ENCODE assay signal across 27 mouse cellular contexts in genomic region chr17:53865260-53865955, GRCm38 (mm10). TPM values are rescaled to one million over a fixed set of nuclear protein-coding genes. Genes with fewer than 3 reads are reported as not detected.
DNase-seq lines count a peak whose midpoint lies in the region; ATAC-seq lines count a peak whose summit lies in the region.
"Had no signal": no experiment of that assay in that cellular context is flagged by ENCODE, and none has a peak within 500 bp of the region (broad histone marks: within the 10 kb centered on the region; RNA-seq: fewer than 3 reads in every experiment).

No protein-coding gene starts in this region.

- H3K27me3 ChIP-seq in intestine, embryonic 15.5 days (replicated peaks), result no peaks in the 10 kb centered on the region
- no peaks in the 10 kb centered on the region for H3K27me3 ChIP-seq in intestine, embryonic 16.5 days (replicated peaks; ENCODE audit: control insufficient read depth, insufficient read depth, low read length)
- no peaks in the 10 kb centered on the region for H3K27me3 ChIP-seq in stomach, embryonic 14.5 days (ENCODE audit: control insufficient read depth, insufficient read depth, low read length)
- H3K27me3 ChIP-seq in stomach, embryonic 16.5 days (ENCODE audit: control insufficient read depth, insufficient read depth, low read length), result no peaks in the 10 kb centered on the region
- H3K27me3 ChIP-seq: embryonic facial prominence, embryonic 12.5 days; forebrain, embryonic 13.5 days; forebrain, embryonic 15.5 days had no signal

- intact Hi-C loops in heart, postnatal 10 days (cut with DNase I), result no loop called here

- no peak overlapping the region for H3K9ac ChIP-seq in intestine, embryonic 15.5 days
- H3K9ac ChIP-seq in intestine, embryonic 16.5 days (ENCODE audit: low read depth, low read length), result no peak overlapping the region
- H3K9ac ChIP-seq in stomach, embryonic 14.5 days (replicated peaks; ENCODE audit: low read depth, low read length), result no peak overlapping the region
- no peak overlapping the region for H3K9ac ChIP-seq in stomach, embryonic 16.5 days (ENCODE audit: low read length)
- H3K9ac ChIP-seq: embryonic facial prominence, embryonic 12.5 days; forebrain, embryonic 13.5 days; forebrain, embryonic 15.5 days had no signal

- WGBS in intestine, embryonic 15.5 days, result 65% methylated on average over 6 of the region's 6 CpGs
- 58% methylated on average over 6 of the region's 6 CpGs for WGBS in intestine, embryonic 16.5 days
- WGBS in stomach, embryonic 14.5 days, result 72% methylated on average over 6 of the region's 6 CpGs
- WGBS in stomach, embryonic 16.5 days, result 72% methylated on average over 6 of the region's 6 CpGs

- no peak overlapping the region for H3K4me3 ChIP-seq in intestine, embryonic 15.5 days (replicated peaks)
- no peak overlapping the region for H3K4me3 ChIP-seq in intestine, embryonic 16.5 days (ENCODE audit: low read length)
- H3K4me3 ChIP-seq in stomach, embryonic 14.5 days (ENCODE audit: low read depth, low read length), result no peak overlapping the region
- no peak overlapping the region for H3K4me3 ChIP-seq in stomach, embryonic 16.5 days (replicated peaks; ENCODE audit: low read length)
- H3K4me3 ChIP-seq: embryonic facial prominence, embryonic 10.5 days; embryonic facial prominence, embryonic 12.5 days; forebrain, embryonic 13.5 days; forebrain, embryonic 15.5 days had no signal

- peak; percentile 73 for ATAC-seq in intestine, embryonic 15.5 days
- ATAC-seq in intestine, embryonic 16.5 days, result peak; percentile 81
- ATAC-seq in stomach, embryonic 14.5 days (ENCODE audit: insufficient number of reproducible peaks, insufficient read depth, low FRiP score, low read depth), result 0 out of 2 replicates have a peak, but pooled peaks have one; percentile 28
- peak; percentile 44; the same call in 1 of the 2 replicates for ATAC-seq in stomach, embryonic 16.5 days (ENCODE audit: insufficient read depth, low FRiP score)
- ATAC-seq: forebrain, embryonic 13.5 days; forebrain, embryonic 15.5 days had no signal

- no peak overlapping the region for H3K27ac ChIP-seq in intestine, embryonic 15.5 days
- no peak overlapping the region for H3K27ac ChIP-seq in intestine, embryonic 16.5 days (ENCODE audit: low read length)
- no peak overlapping the region for H3K27ac ChIP-seq in stomach, embryonic 14.5 days (ENCODE audit: low read length)
- peak overlapping the region; percentile 7; the same call in 1 of the 2 replicates for H3K27ac ChIP-seq in stomach, embryonic 16.5 days (ENCODE audit: low read length)
- H3K27ac ChIP-seq: embryonic facial prominence, embryonic 10.5 days; embryonic facial prominence, embryonic 12.5 days; forebrain, embryonic 13.5 days; forebrain, embryonic 15.5 days had no signal

- no peaks in the 10 kb centered on the region for H3K4me1 ChIP-seq in intestine, embryonic 15.5 days (replicated peaks)
- no peaks in the 10 kb centered on the region for H3K4me1 ChIP-seq in intestine, embryonic 16.5 days (ENCODE audit: control insufficient read depth, insufficient read depth, low read length)
- no peaks in the 10 kb centered on the region for H3K4me1 ChIP-seq in stomach, embryonic 14.5 days (ENCODE audit: control insufficient read depth, insufficient read depth, low read length)
- H3K4me1 ChIP-seq in stomach, embryonic 16.5 days (ENCODE audit: control insufficient read depth, insufficient read depth, low read length), result no peaks in the 10 kb centered on the region
- H3K4me1 ChIP-seq: embryonic facial prominence, embryonic 10.5 days; embryonic facial prominence, embryonic 12.5 days; forebrain, embryonic 13.5 days; forebrain, embryonic 15.5 days had no signal

- no peaks in the 10 kb centered on the region for H3K36me3 ChIP-seq in intestine, embryonic 15.5 days
- no peaks in the 10 kb centered on the region for H3K36me3 ChIP-seq in intestine, embryonic 16.5 days (ENCODE audit: control insufficient read depth, insufficient read depth, low read length)
- no peaks in the 10 kb centered on the region for H3K36me3 ChIP-seq in stomach, embryonic 14.5 days (ENCODE audit: control insufficient read depth, insufficient read depth, low read length)
- no peaks in the 10 kb centered on the region for H3K36me3 ChIP-seq in stomach, embryonic 16.5 days (ENCODE audit: control insufficient read depth, insufficient read depth, low read length)
- H3K36me3 ChIP-seq: embryonic facial prominence, embryonic 10.5 days; embryonic facial prominence, embryonic 12.5 days; forebrain, embryonic 15.5 days had no signal

- DNase-seq in right cerebral cortex, postnatal 25 days, result no peak
- DNase-seq in layer of hippocampus, postnatal 36 days, result no peak
- DNase-seq in heart, postnatal 10 days, result no peak
- DNase-seq in cerebellum, adult 18-20 months, result no peak
- DNase-seq: adrenal gland, adult 2 months; adrenal gland, postnatal 10 days; adrenal gland, postnatal 25 days; cerebellum, adult 11 months; cerebellum, adult 2 months; cerebellum, adult 9-10 months; cerebellum, postnatal 10 days; cerebellum, postnatal 25 days had no signal

- no peaks in the 10 kb centered on the region for H3K9me3 ChIP-seq in intestine, embryonic 15.5 days
- H3K9me3 ChIP-seq in intestine, embryonic 16.5 days (ENCODE audit: control insufficient read depth, low read length), result no peaks in the 10 kb centered on the region
- no peaks in the 10 kb centered on the region for H3K9me3 ChIP-seq in stomach, embryonic 14.5 days (ENCODE audit: control insufficient read depth, low read depth, low read length)
- H3K9me3 ChIP-seq in stomach, embryonic 16.5 days (replicated peaks; ENCODE audit: control insufficient read depth, low read length), result no peaks in the 10 kb centered on the region
- H3K9me3 ChIP-seq: embryonic facial prominence, embryonic 10.5 days; embryonic facial prominence, embryonic 12.5 days; forebrain, embryonic 13.5 days; forebrain, embryonic 15.5 days had no signal

- H3K4me2 ChIP-seq in intestine, embryonic 15.5 days (replicated peaks), result no peak overlapping the region
- no peak overlapping the region for H3K4me2 ChIP-seq in intestine, embryonic 16.5 days (ENCODE audit: low read depth, low read length)
- no peak overlapping the region for H3K4me2 ChIP-seq in stomach, embryonic 14.5 days (replicated peaks; ENCODE audit: low read depth, low read length)
- H3K4me2 ChIP-seq in stomach, embryonic 16.5 days (ENCODE audit: low read depth, low read length), result no peak overlapping the region
- H3K4me2 ChIP-seq: embryonic facial prominence, embryonic 12.5 days; forebrain, embryonic 13.5 days; forebrain, embryonic 15.5 days had no signal

RNA-seq across cellular contexts. Expression of gene Sult1c2, which starts 19.3 kb away (rescaled TPM):
- 0.24 and 0.29 TPM in 2 replicates for polyA plus RNA-seq in intestine, embryonic 15.5 days (2015; fragmentation: Nextera tagmentation; extraction: Ambion mirVana)
- polyA plus RNA-seq in intestine, embryonic 16.5 days (2015; fragmentation: Nextera tagmentation; extraction: Ambion mirVana), result 0.16 and 0.33 TPM in 2 replicates
- 0.22 TPM in 1 of 2 replicates, not detected in the other for polyA plus RNA-seq in stomach, embryonic 14.5 days (2014; fragmentation: Nextera tagmentation; extraction: Ambion mirVana)
- polyA plus RNA-seq in stomach, embryonic 16.5 days (2015; fragmentation: Nextera tagmentation; extraction: Ambion mirVana), result 5.7 and 9.1 TPM in 2 replicates
- not detected for total RNA-seq in layer of hippocampus, postnatal 36 days (2021)
- not detected for total RNA-seq in heart, postnatal 10 days (2021)
- total RNA-seq: ES-E14, MEL had no signal
- polyA plus RNA-seq: adrenal gland, adult 2 months; brain, embryonic 14.5 days; C2C12; cerebellum, adult 2 months; cortical plate, adult 2 months; embryonic facial prominence, embryonic 10.5 days; embryonic facial prominence, embryonic 12.5 days; embryonic facial prominence, embryonic 14.5 days; forebrain, embryonic 11.5 days; forebrain, embryonic 13.5 days; forebrain, embryonic 15.5 days had no signal

Comparison
In these comparisons a context has a peak if more than half of its experiments do, and no peak if none do; other contexts are left out.
1. ATAC-seq: peak in every context shown above with its lines; median percentile 81 in intestine, embryonic 16.5 days; 73 in intestine, embryonic 15.5 days; 44 in stomach, embryonic 16.5 days; 28 in stomach, embryonic 14.5 days.